Mouse (Mus musculus) forebrain, embryonic 16.5 days (tissue): Measurements from ENCODE around the gene Dnajb2. TPM values are rescaled to one million over a fixed set of nuclear protein-coding genes. Genes with fewer than 3 reads are reported as not detected.

ENCODE experiments used
- ATAC-seq: fragments of 200-750 bp; cut with Nextera tagmentation; 2 replicates; pipeline ENCODE4 v1.8.0; 2017; ENCODE audit warnings: mild to moderate bottlenecking, moderate library complexity
- H3K27ac ChIP-seq: fragments of 300-500 bp; sonication (generic); 2 replicates; pipeline ENCODE4 v1.5.1; 2014; ENCODE audit warnings: low read length, control low read depth
- H3K27me3 ChIP-seq: fragments of 300-500 bp; sonication (generic); replicated peaks from 2 replicates; pipeline ENCODE4 v1.6.1; 2014; ENCODE audit warnings: low read length; ENCODE audit not compliant: control insufficient read depth, insufficient read depth
- H3K36me3 ChIP-seq: fragments of 300-500 bp; sonication (generic); 2 replicates; pipeline ENCODE4 v1.6.1; 2014; ENCODE audit not compliant: control insufficient read depth, insufficient read depth
- H3K4me1 ChIP-seq: fragments of 300-500 bp; sonication (generic); replicated peaks from 2 replicates; pipeline ENCODE4 v1.6.1; 2014; ENCODE audit warnings: low read length; ENCODE audit not compliant: control insufficient read depth, insufficient read depth
- H3K4me2 ChIP-seq: fragments of 300-500 bp; sonication (generic); 2 replicates; pipeline ENCODE4 v1.6.1; 2014; ENCODE audit warnings: mild to moderate bottlenecking, low read length, control low read depth
- H3K4me3 ChIP-seq: fragments of 300-500 bp; sonication (generic); replicated peaks from 2 replicates; pipeline ENCODE4 v1.5.1; 2014; ENCODE audit warnings: mild to moderate bottlenecking, low read length, control low read depth
- H3K9ac ChIP-seq: fragments of 300-500 bp; sonication (generic); replicated peaks from 2 replicates; pipeline ENCODE4 v1.6.1; 2014; ENCODE audit warnings: low read depth, low read length, control low read depth
- H3K9me3 ChIP-seq: fragments of 300-500 bp; sonication (generic); 2 replicates; pipeline ENCODE4 v1.6.1; 2016; ENCODE audit warnings: low read length; ENCODE audit not compliant: control insufficient read depth
- WGBS: fragments of 180-500 bp; shearing (Covaris S2); extraction: QIAGEN DNeasy Blood & Tissue Kit; methylation state at CpG from one replicate; pipeline ENCODE4 v1.1.7; 2014; 5-methylcytosine and 5-hydroxymethylcytosine counted together
- polyA plus RNA-seq: library from polyadenylated mRNA; unstranded; fragments of >200 nt; fragmentation: Nextera tagmentation; extraction: Ambion mirVana; gene quantifications from 2 replicates; pipeline ENCODE4 v1.2.1, GENCODE M21; 2015

Gene Dnajb2
- 51.5 and 59.3 TPM in 2 replicates for polyA plus RNA-seq

DNA sequence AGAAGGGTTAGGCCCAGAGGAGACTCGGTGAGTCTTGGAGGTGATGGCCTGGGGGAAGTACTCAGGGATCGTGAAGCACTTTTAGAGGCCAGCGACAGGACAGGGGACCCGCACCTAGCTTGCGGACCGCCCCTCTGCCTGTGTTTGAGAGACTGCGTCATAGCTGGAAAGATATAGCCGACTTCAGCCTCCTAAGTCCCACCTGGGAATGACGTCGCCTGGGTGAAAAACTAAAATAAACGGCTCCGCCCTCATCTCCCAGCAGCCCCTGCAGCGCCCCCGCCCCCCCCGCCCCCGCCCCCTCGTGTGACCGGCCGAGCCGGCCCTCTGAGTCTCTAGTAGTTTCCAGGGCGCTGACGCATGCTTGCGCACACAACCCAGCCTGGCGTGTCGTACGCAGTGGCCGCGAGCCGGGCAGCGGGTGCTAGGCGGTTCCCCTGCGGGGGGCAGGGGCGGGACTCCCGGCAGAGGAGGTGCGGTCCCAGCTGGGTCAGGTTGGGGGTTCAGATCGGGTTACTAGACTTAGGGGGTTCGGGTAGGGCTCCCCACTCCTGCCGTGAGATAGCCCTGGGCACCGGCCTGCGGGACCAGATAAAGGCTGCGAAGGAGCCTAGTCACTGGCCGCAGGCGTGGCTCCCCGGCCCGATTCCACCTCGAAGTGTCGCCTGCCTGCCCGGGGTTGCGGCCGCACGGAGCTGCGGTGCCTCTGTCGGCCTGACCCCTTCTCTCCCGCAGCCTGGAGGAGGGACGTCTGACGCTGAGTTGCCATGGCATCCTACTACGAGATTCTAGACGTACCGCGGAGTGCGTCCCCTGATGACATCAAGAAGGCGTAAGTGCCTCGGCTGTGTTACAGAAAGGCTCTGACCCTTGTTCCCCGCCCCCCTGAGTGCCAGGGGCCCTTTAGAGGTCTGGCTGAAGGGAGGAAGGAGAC lies at the start of gene Dnajb2:
Gene Dnajb2, plus strand, starts transcription at position 290 of the 934 bp plus-strand sequence.
- ATAC-seq: peak; percentile 82
- Histone ChIP-seq H3K9ac (peak within 1 kb of the TSS; percentile 92), H3K4me1 (peaks cover 18% of the 10 kb centered on the region), H3K27me3 (no peaks in the 10 kb centered on the region), H3K36me3 (peaks cover 6% of the 10 kb centered on the region; the same call in 1 of the 2 replicates), H3K4me3 (peak within 1 kb of the TSS; percentile 76), H3K9me3 (no peaks in the 10 kb centered on the region), H3K27ac (peak within 1 kb of the TSS; percentile 68), H3K4me2 (peak within 1 kb of the TSS; percentile 84)
- WGBS: under 1% methylated on average over 63 of the region's 64 CpGs

DNA sequence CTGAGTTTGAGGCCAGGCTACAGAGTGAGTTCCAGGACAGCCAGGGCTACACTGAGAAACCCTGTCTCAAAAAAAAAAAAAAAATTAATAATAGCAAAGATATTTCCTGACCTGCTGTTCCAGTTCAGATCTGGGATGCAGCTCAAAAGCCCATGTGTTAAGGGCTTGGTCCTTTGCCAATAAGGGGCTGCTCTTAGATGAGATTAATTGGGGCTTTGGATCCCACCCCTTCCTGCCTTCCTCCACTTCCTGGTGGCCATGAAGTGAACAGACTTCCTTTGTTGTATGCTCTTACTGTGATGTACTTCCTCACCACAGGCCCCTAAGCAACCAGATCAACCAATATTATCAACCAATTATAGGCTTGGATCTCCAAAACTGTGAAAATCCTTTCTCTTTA lies 49.1 kb upstream of the Dnajb2 start:
- Histone ChIP-seq H3K27me3 (no peaks in the 10 kb centered on the region), H3K9ac (no peak overlapping the region), H3K9me3 (no peaks in the 10 kb centered on the region), H3K4me1 (peaks cover 12% of the 10 kb centered on the region), H3K4me3 (no peak overlapping the region), H3K27ac (no peak overlapping the region), H3K36me3 (peaks cover 29% of the 10 kb centered on the region), H3K4me2 (no peak overlapping the region)
- no peak for ATAC-seq

DNA sequence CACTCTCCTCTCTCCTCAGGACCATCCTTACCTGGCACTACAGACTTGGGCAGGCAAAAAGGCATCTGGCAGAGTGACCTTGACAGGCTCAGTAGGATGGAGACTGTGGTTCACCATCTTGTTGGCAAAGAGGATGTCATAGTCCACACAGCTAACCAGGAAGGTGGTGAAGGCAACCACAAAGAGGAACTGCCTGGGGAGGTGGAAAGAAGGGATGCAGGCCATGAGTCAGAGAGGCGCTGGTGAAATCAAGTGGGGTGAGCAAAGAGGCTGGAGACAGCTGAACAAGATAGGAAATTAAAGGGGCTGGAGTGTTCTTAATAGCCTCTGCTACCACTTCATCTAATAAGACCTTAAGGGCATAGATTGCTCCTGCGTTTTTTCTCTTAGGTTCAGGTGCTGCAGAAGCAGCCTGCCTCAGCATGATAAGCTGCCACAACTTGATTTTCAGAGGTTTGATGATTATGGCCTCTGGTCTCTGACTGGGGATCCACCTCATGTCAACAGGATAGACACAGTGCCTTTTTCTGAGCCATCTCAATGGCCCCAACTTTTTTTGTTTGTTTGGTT lies 48.2 kb upstream of the Dnajb2 start:
- no peak for ATAC-seq

DNA sequence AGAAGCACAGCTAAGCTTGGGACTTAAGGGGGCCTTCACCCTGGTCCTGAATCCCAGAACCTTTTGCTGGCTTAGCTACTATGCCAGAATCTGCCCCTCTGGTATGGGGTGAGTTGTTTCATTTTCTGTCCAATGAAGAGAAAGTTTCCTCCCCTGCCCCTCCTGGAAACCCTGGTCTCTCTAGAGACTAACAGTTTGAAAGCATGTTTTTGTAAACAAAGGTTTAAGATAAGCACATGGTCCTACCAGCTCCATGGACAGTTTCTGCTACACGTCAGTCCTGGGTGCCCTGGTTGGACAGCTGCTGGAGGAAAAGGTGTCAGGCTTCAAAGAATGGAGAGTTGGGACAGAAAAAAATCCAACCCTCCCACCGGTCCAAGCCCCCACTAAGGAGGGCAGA lies 45.6 kb upstream of the Dnajb2 start:
- Histone ChIP-seq H3K4me3 (no peak overlapping the region), H3K36me3 (peaks cover 12% of the 10 kb centered on the region), H3K9me3 (no peaks in the 10 kb centered on the region), H3K9ac (no peak overlapping the region), H3K4me1 (peaks cover 19% of the 10 kb centered on the region), H3K27me3 (no peaks in the 10 kb centered on the region), H3K4me2 (peak overlapping the region; percentile 70), H3K27ac (no peak overlapping the region)
- whole genome bisulfite sequencing: 80% methylated on average over 2 of the region's 2 CpGs
- ATAC-seq: no peak

More for the DNA sequence above, 48.2 kb upstream of the Dnajb2 start:
- H3K4me2 ChIP-seq: no peak overlapping the region
- no peak overlapping the region for H3K4me3 ChIP-seq
- no peaks in the 10 kb centered on the region for H3K9me3 ChIP-seq
- WGBS: 89% methylated on average over 2 of the region's 2 CpGs
- no peaks in the 10 kb centered on the region for H3K27me3 ChIP-seq
- peaks cover 13% of the 10 kb centered on the region for H3K4me1 ChIP-seq
- H3K36me3 ChIP-seq: peaks cover 23% of the 10 kb centered on the region
- no peak overlapping the region for H3K9ac ChIP-seq
- no peak overlapping the region for H3K27ac ChIP-seq

DNA sequence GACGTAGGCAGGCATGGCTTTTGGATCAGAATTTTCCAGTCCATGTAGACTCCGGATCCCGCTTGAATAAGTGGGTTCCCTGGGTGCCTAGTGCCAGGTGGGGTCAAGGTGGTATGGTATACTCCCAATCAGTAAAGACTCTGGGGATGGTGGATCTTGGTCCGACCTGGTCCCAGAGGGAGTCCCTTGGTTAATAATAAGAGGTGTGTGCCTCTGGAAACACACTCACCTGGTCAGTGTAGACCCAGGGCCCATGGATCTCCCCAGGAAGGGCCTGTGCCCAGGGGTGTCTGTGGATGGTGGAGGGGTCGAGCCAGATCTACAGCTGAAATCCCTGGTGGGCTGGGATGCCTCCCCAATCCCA lies 45.0 kb upstream of the Dnajb2 start:
- Histone ChIP-seq H3K4me3 (peak overlapping the region; percentile 62), H3K4me1 (peaks cover 19% of the 10 kb centered on the region), H3K27me3 (no peaks in the 10 kb centered on the region), H3K9ac (peak overlapping the region; percentile 74), H3K4me2 (peak overlapping the region; percentile 70), H3K36me3 (peaks cover 8% of the 10 kb centered on the region), H3K9me3 (no peaks in the 10 kb centered on the region), H3K27ac (peak overlapping the region; percentile 87)
- ATAC-seq: no peak
- 43% methylated on average over 5 of the region's 5 CpGs for WGBS

DNA sequence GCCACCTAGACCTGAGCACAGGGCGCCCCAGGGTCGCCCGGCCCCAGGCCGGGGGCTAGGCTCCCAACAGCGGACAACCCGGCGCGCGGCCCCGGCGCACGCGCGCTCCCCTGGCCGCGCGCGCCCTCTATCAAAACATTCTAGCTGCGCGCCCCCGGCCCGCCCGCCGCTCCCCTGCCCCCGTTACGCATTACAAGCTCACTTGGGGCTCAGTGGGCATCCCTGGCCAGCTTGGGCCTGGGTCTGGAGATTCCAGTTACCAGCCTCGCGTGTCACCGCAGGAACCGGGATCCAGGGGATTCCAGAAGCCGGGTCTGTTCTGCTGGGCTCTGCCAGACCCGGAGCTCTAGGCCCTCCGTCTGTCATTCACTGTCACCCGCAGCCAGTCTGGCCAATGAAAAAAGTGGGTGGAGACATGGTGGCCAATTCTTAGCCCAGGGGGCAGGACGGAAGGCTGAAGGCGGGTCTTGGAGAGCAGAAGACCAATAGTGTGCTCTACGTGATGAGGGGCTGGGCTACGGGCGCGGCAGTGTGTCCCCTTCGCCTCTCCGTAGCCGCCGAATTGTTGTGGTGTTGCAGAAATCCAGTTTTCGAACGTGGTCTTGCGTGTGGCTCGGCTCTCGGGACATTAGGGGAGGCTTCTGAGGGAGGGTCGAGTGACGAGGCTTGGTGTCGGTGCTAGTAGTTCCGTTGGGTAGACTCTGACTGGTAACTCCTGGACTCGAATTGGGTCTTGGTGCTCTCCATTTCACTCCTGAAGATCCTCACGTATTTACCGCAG lies 44.4 kb upstream of the Dnajb2 start, which contains the start of the genes Ankzf1 and Atg9a:
Gene Ankzf1, plus strand, starts transcription at position 530 of the 781 bp plus-strand sequence.
Gene Atg9a, minus strand, starts transcription at position 575 of the 781 bp plus-strand sequence.
- ATAC-seq: peak; percentile 100
- Histone ChIP-seq H3K36me3 (peaks cover 5% of the 10 kb centered on the region), H3K9ac (peak within 1 kb of the TSS; percentile 79), H3K27ac (peak within 1 kb of the TSS; percentile 87), H3K4me3 (peak within 1 kb of the TSS; percentile 62), H3K9me3 (no peaks in the 10 kb centered on the region), H3K4me2 (peak within 1 kb of the TSS; percentile 95), H3K27me3 (no peaks in the 10 kb centered on the region), H3K4me1 (peaks cover 19% of the 10 kb centered on the region)
- under 1% methylated on average over 56 of the region's 56 CpGs for WGBS

DNA sequence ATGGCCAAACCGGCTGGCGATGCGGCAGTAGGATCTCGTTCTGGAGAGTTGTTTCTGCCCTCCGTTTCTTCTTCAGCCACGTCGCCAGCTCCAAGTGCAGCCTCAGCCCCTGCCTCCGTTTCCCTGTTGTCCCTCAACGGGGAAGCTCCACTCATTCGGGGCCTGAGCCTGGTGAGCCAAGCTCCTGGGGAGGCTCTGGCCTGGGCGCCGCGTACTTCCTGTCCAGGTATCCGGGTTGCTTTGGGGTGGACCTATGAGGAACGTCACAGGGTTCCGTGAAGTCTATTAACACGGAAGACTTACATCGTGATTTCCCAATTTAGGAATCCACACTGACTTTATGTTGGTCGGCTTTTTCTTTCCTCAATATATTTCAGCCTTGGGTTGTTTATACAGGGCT lies 43.8 kb upstream of the Dnajb2 start:
- WGBS: under 1% methylated on average over 19 of the region's 19 CpGs
- H3K27me3 ChIP-seq: no peaks in the 10 kb centered on the region
- no peak for ATAC-seq

DNA sequence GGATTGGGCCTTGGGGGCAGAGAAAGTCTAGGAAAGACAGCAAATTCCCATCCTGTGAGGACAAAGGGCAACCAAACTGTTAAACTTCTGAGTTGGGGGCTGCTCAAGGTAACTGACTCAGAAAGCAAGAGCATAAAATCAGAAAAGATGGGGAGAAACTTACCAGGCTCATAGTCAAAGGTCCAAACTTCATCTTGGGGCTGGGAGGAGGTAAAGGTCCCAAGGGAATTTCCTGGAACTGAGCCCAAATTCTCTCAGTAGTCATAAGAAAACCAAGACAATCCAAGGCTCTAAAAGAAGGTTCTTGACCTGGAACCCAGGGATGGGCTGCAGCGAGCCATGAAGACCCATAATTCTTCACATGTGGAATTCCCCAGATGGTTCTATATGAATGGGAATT lies 35.0 kb upstream of the Dnajb2 start:
- Histone ChIP-seq H3K4me1 (no peaks in the 10 kb centered on the region), H3K27ac (no peak overlapping the region), H3K9ac (no peak overlapping the region), H3K4me3 (no peak overlapping the region), H3K4me2 (no peak overlapping the region), H3K9me3 (no peaks in the 10 kb centered on the region), H3K27me3 (no peaks in the 10 kb centered on the region), H3K36me3 (peaks cover 17% of the 10 kb centered on the region)
- no peak for ATAC-seq
- 87% methylated on average over 1 of the region's 1 CpGs for WGBS

More for the DNA sequence above, 43.8 kb upstream of the Dnajb2 start:
- H3K4me1 ChIP-seq: peaks cover 19% of the 10 kb centered on the region
- peaks cover 7% of the 10 kb centered on the region for H3K36me3 ChIP-seq
- H3K27ac ChIP-seq: peak overlapping the region; percentile 81
- H3K4me3 ChIP-seq: peak overlapping the region; percentile 62
- peak overlapping the region; percentile 79 for H3K9ac ChIP-seq
- peak overlapping the region; percentile 95 for H3K4me2 ChIP-seq
- H3K9me3 ChIP-seq: no peaks in the 10 kb centered on the region
